Mouse (Mus musculus): ENCODE data around the gene Zfp593.
"Not testable (repeated sequence)": the region's sequence is repeated elsewhere in the genome, so short reads cannot be mapped to it uniquely, and the experiment has no call there.

Gene Zfp593

DNA sequence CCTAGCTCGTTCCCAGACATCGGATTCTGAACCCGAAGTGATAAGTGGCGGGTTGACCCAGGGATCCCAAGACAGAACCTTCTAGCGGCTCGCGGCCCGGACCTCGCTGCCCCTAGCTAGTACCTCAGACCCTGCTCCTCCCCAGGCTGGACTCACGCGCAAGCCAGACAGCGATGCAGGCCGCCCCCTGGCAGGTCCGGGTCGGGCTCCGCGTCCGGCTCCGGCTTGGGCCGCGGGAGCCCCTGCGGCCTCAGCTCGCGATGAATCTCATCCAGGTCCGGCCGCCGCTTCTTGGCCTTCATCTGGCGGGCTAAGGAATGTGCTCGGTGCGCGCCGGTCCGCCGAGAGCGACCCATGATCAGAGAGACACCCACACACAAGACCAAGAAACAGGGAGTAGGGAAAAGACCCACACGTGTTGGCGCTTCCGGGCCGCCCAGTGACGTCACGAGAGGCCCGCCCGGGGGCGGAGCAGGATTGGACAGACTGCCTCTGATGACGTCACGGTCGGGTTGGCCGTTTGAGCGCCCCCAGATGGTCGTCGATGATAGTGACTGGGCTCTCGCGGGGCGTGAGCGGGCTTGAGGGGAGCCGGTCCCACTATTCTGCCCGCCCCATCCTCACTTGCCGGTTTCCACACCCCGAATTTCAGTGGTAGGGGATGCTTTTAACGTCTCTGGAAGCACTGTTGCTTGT lies at the start of gene Zfp593:
Gene Zfp593, minus strand, starts transcription at position 445 of the 696 bp plus-strand sequence.
- DNase-seq, result peak; percentile 95

DNA sequence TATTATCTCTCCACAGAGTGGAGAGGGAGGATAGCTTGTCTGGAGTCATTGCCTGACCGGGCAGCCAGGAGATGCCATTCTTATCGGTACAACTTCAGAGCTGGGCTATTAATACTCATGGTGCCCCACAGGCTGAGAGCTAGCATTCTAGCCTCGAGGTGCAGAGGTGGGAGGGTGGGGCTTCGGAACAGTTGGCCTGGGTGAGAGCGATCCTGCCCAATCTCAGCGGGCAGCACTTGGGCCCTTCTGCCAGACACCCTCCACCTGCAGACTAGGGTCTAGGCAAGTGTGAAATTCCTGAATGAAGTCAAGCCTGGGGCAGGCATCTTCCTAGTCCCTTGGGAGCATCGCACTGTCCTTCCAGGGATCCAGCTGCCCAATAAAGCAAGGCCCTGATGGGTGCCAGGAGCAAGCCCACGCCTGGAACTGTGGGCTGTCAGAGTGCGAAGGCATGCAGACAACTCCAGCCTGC lies 48.3 kb upstream of the Zfp593 start:
- DNase-seq, result no peak

DNA sequence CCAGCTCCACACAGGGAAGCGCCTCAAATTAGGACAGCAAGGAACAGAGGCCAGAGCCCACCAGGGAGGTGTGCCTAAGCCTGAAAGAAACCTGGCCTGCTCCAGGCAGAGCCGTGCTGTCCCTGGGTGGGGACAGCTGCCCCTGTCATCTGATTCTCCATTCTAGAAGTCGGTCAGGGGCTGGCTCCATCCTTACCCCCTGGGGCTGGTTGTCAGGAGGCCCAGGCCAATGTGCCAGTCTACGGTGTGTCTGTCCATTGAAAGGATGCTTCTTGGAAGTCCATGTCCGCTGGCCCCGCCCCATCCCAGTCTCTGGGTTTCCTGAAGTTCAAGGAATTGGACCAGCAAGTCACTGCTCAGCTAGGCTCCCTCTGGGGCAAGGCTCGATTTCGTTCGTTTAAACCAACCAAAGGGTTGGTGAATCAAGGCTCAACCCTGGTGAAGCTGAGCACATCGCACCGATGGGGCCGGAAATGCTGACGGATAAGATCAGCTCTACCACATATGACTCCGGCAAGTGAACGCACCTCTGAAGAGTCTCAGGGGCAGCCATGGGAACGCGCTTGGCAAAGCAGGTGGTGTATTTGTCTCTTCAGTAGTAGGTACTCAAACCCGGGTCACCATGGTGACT lies 47.8 kb upstream of the Zfp593 start:
- no peak for DNase-seq

DNA sequence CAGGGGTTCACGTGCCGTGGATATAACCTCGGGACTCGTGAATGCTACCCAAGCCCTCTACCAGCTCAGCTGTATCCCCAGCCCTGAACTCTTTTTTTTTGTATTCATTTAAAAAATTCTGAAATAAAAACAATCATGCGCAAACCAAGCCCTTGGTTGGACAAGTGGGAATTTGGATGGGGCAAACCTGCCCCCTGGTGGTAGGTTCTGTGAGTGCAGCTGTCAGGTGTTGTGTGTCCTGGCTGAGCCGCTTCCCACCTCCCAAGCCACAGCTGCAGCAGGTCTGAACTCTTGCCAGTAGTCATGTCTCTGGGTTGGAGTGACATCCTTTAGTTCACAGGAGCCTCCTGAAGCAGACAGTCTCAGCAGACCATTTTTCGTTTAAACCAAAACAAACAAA lies 46.7 kb upstream of the Zfp593 start:
- peak; percentile 36 for DNase-seq

DNA sequence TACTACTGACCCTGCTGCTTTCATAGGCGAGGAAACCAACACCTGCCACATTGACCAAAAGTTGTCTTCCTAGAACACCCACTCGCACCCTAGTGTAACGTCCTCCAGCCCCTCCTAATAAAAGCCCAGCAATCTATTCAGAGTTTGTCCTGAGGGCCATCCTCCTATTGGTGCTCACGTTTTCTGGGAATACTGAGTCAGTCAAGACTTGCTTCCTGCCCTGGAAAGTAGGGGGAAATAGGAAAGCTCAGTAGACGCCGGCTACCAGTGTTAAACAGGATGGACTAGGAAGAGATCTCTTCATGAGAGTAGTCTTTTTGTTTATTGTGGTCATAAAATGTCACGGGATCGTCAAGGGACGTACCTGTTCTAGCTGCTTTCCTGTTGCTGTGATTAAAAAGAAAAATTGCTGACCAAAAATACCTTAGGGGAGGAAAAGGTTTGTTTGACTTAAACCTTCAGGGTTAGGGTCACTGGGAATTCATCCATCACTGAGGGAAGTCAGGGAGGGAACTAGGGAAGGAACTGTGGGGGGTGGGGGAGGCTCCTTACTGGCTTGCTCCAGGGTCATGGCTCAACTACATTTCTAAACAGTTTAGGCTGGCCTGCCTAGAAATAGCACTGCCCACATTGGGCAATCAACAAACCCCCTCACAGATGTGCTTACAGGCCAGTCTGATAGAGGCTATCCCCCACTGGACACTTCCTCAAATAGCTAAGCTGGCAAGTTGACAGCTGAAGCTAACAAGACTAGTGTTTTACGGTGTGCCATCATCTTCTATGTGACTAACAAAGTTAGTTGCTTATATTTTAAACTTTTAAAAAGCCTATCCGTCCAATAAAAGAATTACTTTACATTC lies 43.2 kb upstream of the Zfp593 start:
- DNase-seq, result no peak

DNA sequence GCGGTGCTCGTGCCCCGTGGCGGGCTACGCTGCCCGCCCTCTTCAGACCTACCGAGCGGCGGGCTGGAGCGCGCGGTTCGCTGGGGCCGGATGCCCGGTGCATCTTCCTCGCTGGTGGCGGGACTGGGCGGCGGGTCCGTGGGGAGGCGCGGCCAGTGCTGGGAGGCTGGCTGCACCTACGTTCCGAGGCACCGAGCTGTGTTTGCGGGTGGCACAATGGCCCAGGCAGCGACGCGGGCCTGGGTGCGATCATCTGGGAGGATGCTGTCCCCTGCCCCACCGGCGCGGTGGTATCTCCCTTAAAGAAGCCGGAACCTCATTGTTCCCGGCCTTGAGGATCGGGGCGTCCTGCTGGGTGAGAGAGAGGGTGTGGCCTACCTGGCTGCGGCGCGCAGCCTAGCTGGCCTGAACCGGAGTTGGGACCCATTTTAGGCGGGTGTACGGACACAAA lies 42.2 kb upstream of the Zfp593 start, which contains the start of gene Pdik1l:
Gene Pdik1l, minus strand, starts transcription at position 321 of the 451 bp plus-strand sequence.
- DNase-seq, result peak; percentile 72

DNA sequence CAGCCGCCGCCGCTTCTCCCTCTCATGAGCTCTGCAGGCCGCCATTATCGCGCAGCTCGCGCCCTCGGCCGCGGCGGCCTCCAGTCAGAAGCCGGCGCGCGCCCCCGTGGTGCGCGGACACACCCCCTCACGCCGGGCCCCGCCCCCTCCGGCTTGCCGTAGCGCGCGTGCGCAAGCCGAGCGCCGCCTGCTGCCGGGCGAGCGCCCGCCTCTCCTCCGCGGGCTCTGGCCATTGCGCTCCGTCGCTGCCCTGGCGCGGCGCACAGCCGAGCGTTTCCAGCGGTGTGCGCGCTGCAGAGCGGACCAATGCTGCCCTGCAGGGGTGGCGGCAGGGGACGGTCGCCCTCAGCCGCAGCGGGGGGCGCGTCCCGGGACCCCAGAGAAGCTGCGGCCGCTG lies 41.8 kb upstream of the Zfp593 start:
- peak; percentile 96 for DNase-seq

DNA sequence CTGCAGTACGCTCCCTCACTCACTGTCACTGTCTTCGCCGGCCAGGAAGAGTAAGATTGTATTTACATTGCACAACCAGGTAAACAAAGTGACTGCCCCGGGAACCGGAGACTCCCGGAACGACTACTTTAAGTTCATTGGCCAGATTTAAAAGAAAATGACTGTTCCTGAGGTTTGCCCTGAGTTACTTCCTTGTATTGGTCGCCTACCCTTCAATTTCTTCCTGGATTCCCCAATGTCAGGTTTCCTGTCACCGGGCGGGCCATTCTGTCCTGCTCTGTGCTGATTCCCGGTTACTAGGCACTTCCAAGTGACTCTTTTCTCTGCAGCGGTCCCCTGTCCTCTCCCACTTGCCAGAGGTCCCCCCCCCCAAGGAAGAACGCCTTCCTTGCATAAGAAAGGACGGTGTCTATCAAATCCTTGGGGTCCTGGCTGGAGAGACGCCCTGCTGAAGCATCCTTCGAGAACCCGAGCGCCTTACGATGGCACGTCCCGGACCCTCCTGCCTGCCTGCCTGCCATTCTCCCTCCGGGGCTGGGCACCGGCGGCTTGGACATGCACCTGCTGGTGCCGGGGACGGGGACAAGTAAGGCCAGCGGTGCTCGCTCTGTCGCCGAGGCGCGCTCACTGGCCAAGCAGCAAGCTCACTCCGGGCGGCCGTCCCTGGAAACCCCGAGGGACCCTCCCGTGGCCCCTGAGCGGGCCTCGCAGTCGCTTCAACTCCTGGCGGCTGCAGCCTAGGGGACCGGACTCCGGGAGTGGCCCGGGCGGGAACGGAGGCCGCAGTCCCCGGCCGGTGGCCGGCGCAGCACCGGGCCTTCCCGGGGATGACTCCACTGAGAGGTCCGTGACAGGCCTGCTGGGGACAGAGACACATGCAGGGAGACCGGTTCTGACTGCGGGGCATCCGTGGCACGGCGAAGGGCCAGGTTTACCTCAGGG lies 41.1 kb upstream of the Zfp593 start:
- peak; percentile 23 for DNase-seq

DNA sequence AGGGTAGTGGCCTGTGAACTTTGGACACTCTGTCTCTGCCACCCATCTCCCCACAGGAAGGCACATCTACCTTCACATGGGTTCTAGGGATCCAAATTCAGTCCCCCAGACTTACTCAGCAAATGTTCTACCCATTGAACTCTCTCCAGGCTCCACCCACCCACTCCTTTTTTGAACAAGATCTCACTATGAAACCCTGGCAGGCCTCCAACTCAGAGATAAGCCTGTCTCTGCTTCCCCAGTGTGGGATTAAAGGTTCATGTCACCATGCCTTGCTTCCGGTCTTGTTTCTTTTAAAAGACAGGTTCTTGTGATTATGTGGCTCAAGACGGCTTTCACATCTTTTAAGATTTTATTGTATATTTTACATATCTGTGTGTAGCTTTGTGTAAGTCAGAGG lies 39.5 kb upstream of the Zfp593 start:
- no peak for DNase-seq

DNA sequence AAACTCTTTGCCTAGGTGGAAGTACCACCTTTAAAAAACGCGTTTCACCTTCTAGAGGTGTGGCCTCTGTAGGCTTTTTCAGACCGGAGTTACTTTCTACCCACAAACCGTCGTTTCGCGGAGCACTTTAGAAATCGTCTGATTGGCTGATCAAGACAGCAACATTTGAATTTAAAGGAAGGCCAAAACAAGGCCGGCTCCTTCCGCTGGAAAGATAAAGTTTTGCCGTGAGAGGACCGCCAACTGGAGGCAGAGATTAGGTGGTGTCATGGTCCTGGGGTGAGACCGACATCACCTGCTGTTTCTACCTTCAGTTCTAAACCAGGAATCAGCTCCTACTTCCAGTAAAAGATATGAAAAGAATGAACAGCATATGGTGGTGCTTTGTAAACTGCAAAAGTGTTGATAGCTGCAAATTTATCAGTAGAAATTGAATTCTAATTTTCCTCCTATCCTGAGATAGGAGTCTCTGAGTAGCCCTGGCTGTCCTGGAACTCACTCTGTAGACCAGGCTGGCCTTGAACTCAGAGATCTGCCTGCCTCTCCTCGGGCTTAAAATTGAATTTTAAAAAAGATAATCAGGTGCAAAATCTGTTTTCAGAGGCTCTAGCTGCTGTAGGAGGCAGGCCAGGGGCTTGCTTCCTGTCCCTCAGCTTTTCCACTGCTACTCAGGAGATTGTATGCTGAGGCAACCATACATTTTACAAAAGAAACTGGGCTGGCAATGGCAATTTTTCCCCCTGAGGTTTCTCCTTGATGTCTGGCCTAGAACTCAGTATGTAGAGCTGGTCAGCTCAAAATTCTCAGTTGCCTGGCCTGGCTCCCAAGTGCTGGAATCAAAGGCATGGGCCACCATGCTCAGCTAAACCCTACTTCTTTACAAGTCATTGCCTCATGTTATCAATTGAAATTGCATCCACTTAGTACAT lies 28.3 kb upstream of the Zfp593 start:
- DNase-seq, result no peak

DNA sequence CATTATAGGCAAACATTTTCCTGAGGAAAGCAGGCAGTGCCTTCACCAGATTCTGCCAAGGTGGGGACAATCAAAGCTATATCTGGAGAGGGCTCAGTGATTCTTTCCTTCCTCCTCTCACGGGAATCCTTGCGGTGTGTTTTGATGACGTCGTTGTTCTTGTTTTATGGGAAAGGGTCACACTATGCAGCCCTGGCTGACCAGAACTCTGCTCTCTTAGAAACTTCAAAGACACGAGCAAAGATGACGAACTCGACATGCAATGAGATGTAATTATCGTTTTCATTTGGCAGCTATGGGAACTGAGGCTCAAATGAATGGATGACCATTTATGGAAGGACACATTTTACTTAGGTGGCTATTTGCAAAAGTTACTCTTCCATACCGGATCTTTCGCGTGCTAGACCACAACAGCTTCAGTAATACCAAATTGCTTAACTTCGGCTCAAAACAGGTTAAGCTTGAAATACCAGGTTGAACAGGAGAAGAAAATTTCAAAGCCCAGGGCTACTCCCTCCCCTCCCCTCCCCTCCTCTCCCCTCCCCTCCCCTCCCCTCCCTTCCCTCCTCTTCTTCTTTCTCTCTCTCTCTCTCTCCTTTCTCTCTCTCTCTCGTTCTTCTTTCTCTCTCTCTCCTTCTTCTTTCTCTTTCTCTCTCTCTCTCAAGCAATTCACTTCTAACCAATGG lies 27.5 kb upstream of the Zfp593 start:
- DNase-seq, result no peak

DNA sequence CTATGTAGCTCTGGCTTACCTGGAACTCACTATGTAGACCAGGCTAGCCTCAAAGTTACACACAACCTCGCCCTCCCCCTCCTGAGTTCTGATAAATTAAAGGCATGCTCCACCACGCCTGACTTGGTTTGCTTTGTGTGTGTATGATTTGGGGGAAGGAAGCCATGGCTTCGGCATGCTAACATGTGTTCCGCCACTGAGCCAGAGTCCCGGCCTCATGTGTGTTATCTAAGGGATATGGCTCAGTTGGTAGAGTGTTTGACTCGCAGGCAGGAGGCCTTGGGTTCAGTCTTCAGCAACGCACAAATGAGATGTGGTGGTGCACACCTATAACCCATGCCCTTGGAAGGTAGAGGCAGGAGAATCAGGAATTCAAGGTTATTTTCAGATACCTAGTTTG lies 26.6 kb upstream of the Zfp593 start:
- no peak for DNase-seq

DNA sequence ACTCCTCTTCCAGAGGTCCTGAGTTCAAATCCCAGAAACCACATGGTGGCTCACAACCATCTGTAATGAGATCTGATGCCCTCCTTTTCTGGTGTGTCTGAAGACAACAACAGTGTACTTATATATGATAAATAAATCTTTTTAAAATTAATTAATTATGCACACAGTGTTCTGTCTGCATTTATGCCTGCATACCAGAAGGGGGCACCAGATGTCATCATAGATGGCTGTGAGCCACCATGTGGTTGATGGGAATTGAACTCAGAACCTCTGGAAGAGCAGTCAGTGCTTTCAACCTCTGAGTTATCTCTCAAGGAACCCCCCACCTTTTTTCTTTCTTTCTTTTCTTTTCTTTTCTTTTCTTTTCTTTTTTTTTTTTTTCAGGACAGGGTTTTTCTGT lies 24.2 kb upstream of the Zfp593 start:
- not testable (repeated sequence) for DNase-seq

DNA sequence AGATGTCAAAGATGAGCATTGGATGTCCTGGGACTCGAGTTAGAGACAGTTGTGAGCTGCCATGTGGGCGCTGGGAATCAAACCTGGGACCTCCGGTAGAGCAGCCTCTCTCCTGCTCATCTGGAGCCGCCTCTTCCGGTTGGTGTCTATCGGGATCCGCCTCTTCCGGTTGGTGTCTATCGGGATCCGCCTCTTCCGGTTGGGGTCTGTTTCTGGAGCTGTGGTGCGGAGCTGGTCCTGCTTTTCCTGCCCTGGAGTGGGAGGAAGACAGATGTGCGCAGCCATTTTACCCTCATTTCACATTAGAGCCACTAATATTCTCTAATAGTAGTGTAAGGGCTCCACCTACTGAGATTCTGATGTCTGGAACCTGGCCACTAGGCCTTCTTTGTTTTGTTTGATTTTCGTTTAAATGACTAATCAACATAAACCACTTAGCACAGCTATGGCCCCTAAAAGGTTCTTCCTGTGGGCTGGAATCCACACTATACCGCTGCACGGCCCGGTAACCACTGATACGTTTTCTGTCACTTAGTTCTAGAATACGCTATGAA lies 22.8 kb upstream of the Zfp593 start:
- no peak for DNase-seq

DNA sequence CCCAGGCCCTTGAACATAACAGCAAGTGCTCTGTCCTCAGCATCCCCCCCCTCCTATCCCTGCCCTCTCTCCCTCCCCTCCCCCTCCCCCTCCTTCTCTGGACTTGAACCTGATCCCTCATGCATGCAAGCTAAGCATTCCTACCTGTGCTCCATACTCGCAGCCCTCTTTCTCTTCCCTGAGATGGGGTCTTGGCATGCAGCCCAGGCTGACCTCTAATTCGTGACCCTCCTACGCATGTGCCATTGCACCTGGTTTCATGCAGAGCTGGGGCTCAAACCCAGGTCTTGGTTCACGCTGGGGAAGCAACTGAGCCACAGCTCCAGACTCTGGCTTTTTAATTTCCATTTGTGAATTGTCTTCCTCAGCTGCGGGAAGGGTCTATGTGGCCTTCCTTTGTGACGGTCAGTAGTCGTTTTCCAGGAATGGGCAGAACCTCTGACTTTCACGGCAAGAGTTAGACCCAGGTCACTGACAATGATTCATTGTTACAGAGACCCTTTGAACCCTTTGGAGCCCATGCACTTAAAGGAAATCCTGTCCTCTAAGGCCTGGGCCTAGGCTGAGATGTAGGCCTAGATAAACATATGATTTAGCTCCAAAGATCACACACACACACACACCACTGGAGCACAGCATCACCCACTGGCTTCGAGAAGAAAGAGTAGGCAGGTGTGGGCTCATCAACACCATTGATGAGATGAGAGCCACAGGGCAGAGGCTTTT lies 20.6 kb upstream of the Zfp593 start:
- DNase-seq, result no peak

DNA sequence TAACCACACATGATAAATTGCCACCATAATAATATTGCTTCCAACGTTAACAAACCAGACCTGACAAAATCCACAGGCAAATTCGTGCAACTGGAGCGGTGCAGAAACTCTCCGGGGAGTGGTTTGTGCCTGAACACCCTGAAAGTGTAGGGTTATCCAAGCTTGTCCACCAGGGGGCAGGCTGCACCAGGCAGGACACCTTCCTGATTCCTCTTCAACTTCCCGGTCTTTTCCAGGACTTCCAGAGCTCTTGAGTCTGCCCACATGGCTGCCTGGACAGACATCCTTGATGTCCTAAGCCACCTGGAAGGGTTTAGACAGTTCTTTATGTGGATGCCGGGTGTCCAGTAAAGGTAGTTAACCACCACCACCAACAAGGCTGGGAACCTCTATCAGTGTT lies 17.8 kb upstream of the Zfp593 start:
- DNase-seq, result peak; percentile 38

DNA sequence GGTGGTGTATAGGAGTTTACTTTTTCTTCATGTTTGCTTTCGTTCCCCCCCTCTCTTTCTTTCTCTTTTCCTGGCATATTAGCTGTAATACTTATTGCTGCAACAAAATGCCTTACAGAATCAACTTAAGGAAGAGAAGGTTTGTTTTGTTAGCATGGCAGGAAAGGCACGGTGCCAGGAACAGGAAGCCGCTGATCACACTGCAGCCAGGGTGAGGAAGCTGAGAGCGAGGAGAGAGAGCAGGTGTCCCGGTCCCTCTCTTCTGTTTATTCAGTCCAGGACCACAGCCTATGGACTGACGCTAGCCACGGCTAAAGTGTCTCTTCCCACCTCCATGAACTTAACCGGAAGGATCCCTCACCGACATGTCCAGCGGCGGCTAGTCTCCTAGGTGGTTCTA lies 13.0 kb upstream of the Zfp593 start:
- DNase-seq, result no peak

DNA sequence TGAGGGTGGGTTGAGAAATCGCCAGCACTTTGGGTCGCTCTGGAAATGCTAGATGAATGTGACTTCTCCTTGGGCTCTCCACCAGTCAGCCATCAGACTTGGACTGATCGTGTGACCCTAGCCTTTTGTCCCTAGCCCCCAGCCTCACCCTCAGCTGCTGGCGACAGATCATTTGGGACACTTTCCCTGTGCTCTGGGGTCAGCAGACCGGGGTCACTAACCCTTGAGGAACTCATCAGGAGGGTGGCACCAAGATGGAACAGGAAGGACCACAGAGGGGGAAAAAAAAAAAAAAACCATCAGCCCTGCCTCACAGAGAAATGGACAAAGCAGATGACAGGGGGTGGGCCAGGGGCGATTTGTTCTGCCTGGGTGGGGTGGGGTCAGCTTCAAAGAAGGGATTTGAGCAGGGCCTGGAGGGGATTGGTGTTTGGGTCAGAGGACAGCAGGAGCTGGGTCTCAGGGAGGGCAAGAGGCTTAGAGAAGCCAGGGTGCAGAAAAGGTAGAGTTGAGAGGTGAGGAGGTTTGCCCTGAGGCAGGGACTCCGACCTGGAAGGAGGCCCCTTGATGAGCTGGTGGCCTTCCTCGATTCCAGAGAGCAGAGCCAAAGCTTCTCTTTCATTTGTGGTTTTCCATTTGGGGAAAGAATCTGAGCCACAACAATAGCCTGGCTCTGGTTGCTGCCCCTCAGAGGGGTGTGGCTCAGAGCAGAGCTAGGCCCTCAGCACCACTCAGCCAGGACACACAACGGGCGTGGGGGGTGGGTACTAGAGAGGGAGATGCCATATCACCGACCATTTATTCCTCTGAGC lies 12.0 kb upstream of the Zfp593 start:
- no peak for DNase-seq
